Mouse (Mus musculus) gastrocnemius, adult 18-20 months (tissue): ENCODE measurements around the gene Snf8. TPM values are rescaled to one million over a fixed set of nuclear protein-coding genes. Genes with fewer than 3 reads are reported as not detected.

Source experiments
- DNase-seq: peaks from one replicate; pipeline ENCODE4 v3.0.0; 2021; ENCODE audit warnings: low spot score
- total RNA-seq, 2 experiments: library from RNA; stranded (reverse); gene quantifications; 2 replicates each; pipeline ENCODE4 v1.2.3; 2021

Gene Snf8
- total RNA-seq, 2 experiments from 2014 or later, result 33.4 to 35.7 TPM

DNA sequence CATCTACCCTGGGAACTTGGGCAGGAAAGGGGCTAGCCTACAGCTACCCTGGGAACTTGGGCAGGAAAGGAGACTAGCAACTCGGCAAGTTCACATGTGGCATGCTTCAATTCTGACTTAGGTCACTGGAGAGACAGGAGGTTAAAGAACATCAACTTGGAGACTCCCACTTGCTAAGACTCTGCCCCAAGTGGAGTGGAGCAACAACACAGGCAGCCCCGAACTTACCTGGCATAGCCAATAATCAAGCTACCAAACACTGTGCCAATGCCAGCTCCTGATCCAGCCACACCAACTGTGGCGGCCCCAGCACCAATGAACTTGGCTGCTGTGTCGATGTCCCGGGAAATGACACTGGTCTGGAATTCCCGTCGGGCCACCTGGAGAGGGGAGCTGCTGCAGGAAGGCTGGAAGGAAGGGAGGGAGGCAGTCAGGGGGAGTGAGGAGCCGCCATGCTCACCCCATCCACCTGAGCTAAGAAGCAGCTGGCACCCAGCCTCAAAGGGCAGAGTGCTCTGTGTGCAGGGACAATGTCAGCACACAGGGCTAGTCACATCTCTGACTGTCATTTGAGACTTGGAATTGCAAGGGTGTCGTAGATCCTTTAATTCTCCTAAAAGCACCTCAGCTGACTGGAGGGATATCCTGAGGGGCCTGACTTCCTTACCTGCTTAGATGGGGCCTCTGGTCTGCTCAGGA is 38.8 kb downstream of the Snf8 start:
- no peak for DNase-seq

DNA sequence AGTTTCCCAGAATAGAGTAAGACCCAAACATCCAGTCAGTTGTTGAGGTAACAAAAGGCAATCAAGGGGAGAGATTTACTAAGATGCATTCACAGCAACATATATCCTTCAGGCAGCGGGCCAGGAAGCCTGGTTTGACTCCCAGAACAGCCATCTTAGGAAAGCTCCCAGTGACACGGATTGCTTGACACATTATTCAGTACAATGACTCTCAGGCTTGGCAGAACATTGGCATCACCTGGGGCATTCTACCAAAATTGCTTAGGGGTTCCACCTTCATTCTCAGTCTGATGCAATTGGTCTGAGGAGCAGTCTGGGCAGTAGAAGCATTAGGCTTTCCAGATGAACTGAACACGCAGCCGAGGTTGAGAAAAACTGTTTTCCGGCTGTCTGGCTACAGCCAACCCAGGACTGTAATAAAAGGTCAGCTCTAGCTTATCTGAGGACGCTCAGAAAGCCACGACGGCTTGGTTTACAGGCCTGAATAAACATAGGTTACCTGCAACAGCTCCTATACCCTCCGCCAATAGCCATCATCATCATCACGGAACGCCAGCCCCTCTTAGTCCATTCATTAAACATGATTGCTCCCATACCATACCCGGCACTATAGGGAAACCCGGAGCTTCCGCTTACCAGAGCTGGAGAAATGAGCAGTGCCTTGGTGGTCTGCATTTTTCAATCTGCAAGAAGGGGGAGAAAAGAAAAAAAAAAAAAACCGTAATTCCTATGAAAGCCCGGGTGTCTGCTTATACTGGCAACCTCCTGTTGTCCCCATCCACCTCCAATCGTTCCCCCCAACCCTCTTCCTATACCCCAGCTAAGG is 39.9 kb downstream of the Snf8 start:
- DNase-seq, result no peak

GRCm38 (mm10) chr11:96075177-96075508 is 40.5 kb downstream of the Snf8 start:
- DNase-seq, result no peak

GRCm38 (mm10) chr11:96075509-96076220 is 41.0 kb downstream of the Snf8 start, which contains the start of gene Atp5g1:
Atp5g1 (minus strand) TSS chr11:96075670.
- DNase-seq, result peak; percentile 100

- DNase-seq, result no peak
These were observed 41.8 kb downstream of the Snf8 start for GRCm38 (mm10) chr11:96076221-96077105.

- DNase-seq, result no peak
These were observed 46.1 kb downstream of the Snf8 start for GRCm38 (mm10) chr11:96080736-96081135.

DNA sequence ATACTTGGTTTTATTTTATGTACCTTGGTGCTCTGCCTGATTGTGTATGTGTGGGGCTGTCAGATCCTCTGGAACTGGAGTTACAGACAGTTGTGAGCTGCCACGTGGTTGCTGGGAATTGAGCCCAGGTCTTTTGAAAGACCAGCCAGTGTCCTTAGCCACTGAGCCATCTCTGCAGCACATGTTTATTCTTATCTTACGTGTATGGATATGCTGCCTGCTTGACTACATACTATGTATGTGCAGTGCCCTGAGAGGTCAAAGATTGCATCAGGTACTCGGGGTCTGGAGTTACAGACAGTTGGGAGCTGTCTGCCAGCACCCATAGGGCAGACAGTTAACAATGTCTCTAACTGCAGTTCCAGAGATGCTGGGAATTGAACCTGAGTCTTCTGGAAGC is 48.0 kb downstream of the Snf8 start:
- DNase-seq, result no peak

- no peak for DNase-seq
These were observed 53.3 kb downstream of the Snf8 start for GRCm38 (mm10) chr11:96087981-96088380.

- no peak for DNase-seq
These were observed 56.4 kb downstream of the Snf8 start for GRCm38 (mm10) chr11:96091073-96091472.

GRCm38 (mm10) chr11:96092674-96093291 is 58.1 kb downstream of the Snf8 start:
- DNase-seq, result no peak

GRCm38 (mm10) chr11:96093361-96093760 is 58.7 kb downstream of the Snf8 start:
- DNase-seq, result peak; percentile 42

Other genes starting within 250 kb of the Snf8 start
- gene Phospho1, start 210.4 kb upstream of the Snf8 start, total RNA-seq, result 100 to 1,000 TPM; 355 to 388 TPM
- gene Gngt2, start 197.7 kb upstream of the Snf8 start, total RNA-seq, result 1 to 10 TPM; 5.5 to 6.9 TPM
- 1 to 10 TPM; 3.0 to 4.2 TPM for gene Abi3, start 192.4 kb upstream of the Snf8 start, total RNA-seq
- gene B4galnt2, start 120.0 kb upstream of the Snf8 start, total RNA-seq, result not detected
- not detected for gene Igf2bp1, start 28.9 kb upstream of the Snf8 start, total RNA-seq
- not detected for gene Gip, start 10.3 kb upstream of the Snf8 start, total RNA-seq
- gene Ube2z, start 30.5 kb downstream of the Snf8 start, total RNA-seq, result 10 to 100 TPM; 14.5 to 17.3 TPM
- gene Atp5g1, start 40.8 kb downstream of the Snf8 start, total RNA-seq, result 1,000 to 10,000 TPM; 1,436 to 1,539 TPM
- gene Calcoco2, start 77.1 kb downstream of the Snf8 start, total RNA-seq, result not detected
- not detected for gene Ttll6, start 98.9 kb downstream of the Snf8 start, total RNA-seq
- gene Hoxb13, start 159.4 kb downstream of the Snf8 start, total RNA-seq, result not detected
- under 1 TPM; 0.09 TPM for gene Hoxb9, start 236.6 kb downstream of the Snf8 start, total RNA-seq
- under 1 TPM in 1 of 2 experiments, not detected in 1; 0.09 TPM for gene Hoxb8, start 247.0 kb downstream of the Snf8 start, total RNA-seq